ENCODE assay signal across 16 mouse cellular contexts in genomic region chr11:69909174-69909573, GRCm38 (mm10).
"Had no signal": no experiment of that assay in that cellular context is flagged by ENCODE, and none has a peak within 500 bp of the region (broad histone marks: within the 10 kb centered on the region; RNA-seq: fewer than 3 reads in every experiment).

No protein-coding gene starts in this region.

- H3K9ac ChIP-seq: neural tube, embryonic 13.5 days; neural tube, embryonic 15.5 days; stomach, embryonic 15.5 days had no signal

- DNase-seq: retina, postnatal 1 day; right cerebral cortex, adult 18-20 months; right cerebral cortex, postnatal 14 days; right cerebral cortex, postnatal 25 days; right cerebral cortex, postnatal 4 days; spleen, adult 18-20 months; thymus, adult 18-20 months; thymus, adult 2 months; thymus, postnatal 14 days; thymus, postnatal 25 days; thymus, postnatal 36 days; thymus, postnatal 4 days had no signal

- H3K27ac ChIP-seq: neural tube, embryonic 13.5 days; neural tube, embryonic 15.5 days; stomach, embryonic 15.5 days; stomach, postnatal 0 days had no signal

- H3K4me2 ChIP-seq: neural tube, embryonic 13.5 days; neural tube, embryonic 15.5 days; stomach, embryonic 15.5 days had no signal

- H3K4me3 ChIP-seq: neural tube, embryonic 13.5 days; neural tube, embryonic 15.5 days; stomach, embryonic 15.5 days had no signal

- H3K27me3 ChIP-seq: neural tube, embryonic 13.5 days; neural tube, embryonic 15.5 days; stomach, embryonic 15.5 days had no signal

- H3K9me3 ChIP-seq: neural tube, embryonic 13.5 days; neural tube, embryonic 15.5 days; stomach, embryonic 15.5 days had no signal
